Mouse (Mus musculus): ENCODE data around the gene A930004D18Rik.

A930004D18Rik gene

DNA sequence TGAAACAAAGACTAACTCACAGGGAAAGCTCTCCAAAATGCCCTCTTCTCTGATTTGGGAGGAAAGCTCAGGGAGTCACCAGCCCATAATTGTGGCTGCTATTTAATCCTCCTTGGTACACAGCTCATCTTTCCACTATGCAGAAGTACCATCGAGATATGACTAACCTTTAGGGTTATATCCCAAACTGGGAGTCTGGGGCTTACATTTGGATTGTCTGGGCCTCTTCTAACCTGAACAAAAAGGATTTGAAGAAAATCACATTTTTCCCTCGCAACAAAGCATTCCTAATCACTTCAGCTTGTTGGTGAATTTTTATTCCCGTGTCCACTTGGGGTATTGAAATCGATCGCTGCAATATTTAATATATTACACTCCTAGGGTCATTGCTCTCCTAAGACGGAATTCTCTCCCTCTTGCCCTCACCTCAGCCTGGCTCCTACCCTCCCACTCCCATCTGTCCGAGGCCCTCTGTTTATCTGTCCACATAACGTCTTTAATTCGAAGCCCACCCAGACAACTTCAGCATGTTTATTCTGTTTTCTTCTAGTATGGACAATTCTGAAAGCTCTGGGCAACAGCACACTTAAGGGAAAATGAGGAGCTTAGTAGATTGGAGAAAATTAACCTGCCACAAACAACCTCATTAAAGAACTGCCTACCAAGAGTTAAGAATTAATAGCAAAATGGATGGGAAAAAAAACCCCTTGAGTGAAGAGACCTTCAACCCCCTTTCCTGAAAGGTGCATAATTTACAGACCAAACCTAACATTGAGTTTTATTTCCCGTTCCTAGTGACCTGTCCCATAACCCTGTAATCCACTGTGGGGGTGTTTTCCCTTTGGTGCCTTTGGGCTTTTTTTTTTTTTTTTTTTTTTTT, 2.9 kb downstream of the A930004D18Rik start:
- no peak for DNase-seq

- no peak for DNase-seq
Measured at GRCm38 (mm10) chr2:18033166-18034108, 4.1 kb downstream of the A930004D18Rik start.

- peak; percentile 54 to 67 for DNase-seq
Measured at GRCm38 (mm10) chr2:18032538-18032895, 5.0 kb downstream of the A930004D18Rik start.

GRCm38 (mm10) chr2:18031831-18032537, 5.6 kb downstream of the A930004D18Rik start:
- DNase-seq: peak; percentile 65 to 75

DNA sequence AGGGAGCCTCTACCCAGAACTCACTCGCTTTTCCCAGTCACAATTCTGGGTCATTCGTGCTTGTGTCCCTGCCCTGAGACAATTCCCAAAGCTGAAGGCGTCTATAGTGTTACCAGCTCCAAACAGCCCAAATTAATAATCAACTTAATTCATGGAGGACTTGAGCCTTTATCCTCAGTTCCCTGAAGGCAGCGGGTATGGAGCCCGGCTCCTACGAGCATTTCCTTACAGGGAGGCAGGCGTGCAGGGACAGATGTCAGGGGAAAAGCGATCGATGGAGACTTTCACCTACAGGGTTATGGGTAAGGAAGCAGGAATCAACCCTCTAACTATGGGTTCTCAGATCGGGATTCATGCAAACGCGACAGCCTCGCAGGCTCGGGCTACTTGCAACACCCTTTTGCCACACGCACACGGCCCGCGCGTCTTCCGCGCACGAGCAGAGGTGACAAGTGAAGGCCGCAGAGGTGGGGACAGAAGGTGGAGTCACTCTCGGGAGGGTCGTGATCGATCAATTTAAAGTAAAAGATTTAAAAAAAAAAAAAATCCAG, 6.2 kb downstream of the A930004D18Rik start:
- DNase-seq: peak; percentile 52 to 63

GRCm38 (mm10) chr2:18030581-18030980, 7.0 kb downstream of the A930004D18Rik start:
- DNase-seq: no peak

DNA sequence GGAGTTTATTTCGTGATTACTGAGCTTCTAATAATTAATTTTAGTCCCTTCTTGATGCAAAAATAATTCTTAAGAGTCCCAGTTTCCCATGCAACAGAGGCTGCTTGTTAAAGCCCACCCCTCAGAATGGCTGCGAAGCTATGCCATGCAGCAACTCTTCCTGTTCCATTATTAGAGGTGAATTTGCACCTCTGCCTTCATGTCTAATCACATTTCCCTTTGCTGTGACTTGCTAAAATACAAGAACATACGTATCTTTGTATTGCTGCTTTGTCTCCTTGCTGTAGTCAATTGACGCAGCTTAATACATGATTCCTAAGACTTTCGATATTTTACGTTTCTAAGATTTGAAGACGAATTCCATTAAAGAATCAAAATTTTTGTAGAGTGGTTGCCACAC, 7.9 kb downstream of the A930004D18Rik start:
- no peak for DNase-seq

DNA sequence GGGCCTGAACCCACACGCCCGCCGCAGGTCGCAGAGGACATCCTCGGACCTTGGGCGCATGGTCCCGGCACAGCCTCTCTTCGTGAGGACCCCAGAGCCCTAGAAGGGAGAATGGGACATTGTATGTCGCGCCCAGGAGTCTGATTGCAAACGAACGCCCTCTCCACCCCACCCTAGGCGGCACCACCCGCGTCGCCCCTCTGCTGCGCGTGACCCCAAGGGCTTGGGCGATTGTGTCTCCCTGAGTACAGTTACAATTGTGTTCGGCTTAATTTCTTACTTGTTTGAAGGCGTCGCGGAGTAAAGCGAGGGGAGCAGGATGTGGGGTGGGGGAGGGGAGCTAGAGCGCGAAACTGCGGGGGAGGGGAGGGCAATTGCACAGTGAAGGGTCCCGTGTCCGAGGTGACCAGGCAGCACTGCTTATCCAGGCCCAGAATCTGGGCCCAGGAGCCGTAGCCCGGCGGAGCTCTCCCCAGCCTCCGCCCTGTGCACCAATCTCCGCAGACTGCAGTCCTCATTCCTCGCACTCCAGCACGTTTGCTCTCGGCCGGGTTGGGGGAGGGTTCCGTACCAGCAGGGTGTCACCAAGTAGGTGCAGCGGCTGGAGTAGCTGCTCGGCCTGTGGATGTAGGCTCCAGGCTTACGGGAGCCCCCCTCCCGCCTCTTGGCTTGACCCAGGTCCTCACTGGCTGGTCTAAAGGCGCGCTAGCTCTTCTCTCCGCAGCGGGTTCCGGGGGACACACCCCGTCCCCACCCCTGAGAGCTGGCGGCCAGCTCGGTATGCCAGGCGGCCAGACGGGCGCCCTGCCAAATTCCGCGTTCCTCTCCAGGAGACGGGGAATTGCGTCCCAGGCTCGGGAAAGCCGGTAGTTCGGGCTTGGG, 9.2 kb downstream of the A930004D18Rik start:
- DNase-seq: peak; percentile 98

GRCm38 (mm10) chr2:18027448-18028139, 9.9 kb downstream of the A930004D18Rik start:
- peak; percentile 94 to 97 for DNase-seq

- DNase-seq: peak; percentile 78 to 89
Measured at GRCm38 (mm10) chr2:18026116-18026947, 11.2 kb downstream of the A930004D18Rik start.

- no peak for DNase-seq
Measured at GRCm38 (mm10) chr2:18025781-18026115, 11.8 kb downstream of the A930004D18Rik start.

DNA sequence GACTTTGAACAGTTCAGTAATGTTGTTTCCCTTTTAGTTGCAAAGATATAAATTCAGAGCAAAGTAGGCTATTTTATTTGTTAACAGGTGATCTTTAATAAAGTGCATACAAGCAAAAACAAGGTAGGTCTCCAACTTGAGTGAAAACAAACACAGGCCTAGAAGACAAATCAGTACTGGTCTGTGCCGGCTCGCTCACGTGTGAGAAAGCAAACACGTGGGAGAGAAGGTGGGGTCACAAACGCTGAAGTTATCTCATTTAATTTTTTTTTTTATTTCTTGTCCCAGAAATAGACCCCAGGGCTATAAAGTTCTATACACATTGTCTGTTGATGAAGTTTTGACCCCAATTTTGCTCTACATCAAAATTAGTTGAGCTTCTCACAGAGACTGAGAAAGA, 12.4 kb downstream of the A930004D18Rik start:
- DNase-seq: no peak

DNA sequence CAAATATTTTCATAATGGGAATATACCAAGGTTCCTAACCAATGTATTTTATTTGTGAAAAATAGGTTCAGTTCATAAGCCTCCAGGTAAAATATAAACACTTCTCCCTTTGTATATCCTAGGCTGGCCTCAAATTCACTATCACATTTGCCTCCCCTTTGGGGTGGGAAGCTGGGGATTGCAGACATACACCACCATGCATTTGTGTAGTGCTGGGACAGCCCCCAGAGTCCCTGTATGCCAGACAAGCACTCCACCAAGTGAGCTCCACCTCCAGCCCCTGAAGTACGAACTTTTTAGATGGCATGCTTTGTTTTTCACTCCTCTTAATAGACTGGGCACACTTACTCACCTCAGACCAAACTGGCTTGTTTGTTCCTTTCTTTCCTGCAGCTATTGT, 14.7 kb downstream of the A930004D18Rik start:
- no peak for DNase-seq

- no peak for DNase-seq
Measured at GRCm38 (mm10) chr2:18019122-18019521, 18.4 kb downstream of the A930004D18Rik start.

DNA sequence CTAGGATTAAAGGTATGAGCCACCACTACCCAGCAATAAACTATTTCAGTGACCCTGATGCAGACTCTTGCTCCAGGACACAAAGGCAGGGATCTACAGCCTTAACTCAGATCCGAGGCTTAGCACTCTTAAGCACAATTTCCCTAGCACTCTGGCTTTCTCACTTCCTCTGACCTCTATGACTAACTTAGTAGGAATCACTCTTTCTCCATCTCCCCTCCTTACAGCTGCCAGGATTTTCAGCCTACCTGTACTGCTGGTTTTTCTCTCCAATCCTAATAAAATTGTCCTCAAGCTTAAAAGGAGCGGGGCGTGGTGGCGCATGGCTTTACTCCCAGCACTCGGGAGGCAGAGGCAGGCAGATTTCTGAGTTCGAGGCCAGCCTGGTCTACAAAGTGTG, 20.2 kb downstream of the A930004D18Rik start:
- no peak for DNase-seq

- no peak for DNase-seq
Measured at GRCm38 (mm10) chr2:18016639-18017038, 20.9 kb downstream of the A930004D18Rik start.

GRCm38 (mm10) chr2:18015581-18015980, 22.0 kb downstream of the A930004D18Rik start:
- DNase-seq: no peak

GRCm38 (mm10) chr2:18012866-18013265, 24.7 kb downstream of the A930004D18Rik start:
- DNase-seq: no peak

GRCm38 (mm10) chr2:18011226-18011625, 26.3 kb downstream of the A930004D18Rik start:
- no peak for DNase-seq

- no peak for DNase-seq
Measured at GRCm38 (mm10) chr2:18005137-18005536, 32.4 kb downstream of the A930004D18Rik start.

Data from kidney, postnatal 25 days (tissue).